Mouse (Mus musculus): ENCODE measurements around the gene Dab1.

Dab1 gene

GRCm38 (mm10) chr4:104269422-104270172, 650.4 kb downstream of the Dab1 start:
- DNase-seq (ENCODE audit: low spot score) = no peak

DNA sequence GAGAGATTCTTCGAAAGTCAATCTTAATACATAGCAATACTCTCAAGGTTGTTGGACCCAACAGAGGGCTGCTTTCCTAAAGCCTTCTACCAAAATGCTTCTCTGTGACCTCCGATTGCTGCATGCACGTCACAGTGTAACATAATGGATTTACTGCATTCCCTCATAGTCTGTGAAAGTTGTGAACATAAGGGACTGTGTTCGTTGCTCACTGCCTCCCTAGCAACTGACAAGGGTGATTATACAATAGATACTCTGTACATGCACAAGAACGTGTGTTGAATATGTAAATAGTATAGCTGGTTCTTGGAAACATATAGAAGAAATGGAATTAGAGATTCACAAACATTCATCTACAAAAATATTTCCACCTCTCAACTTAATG, 651.0 kb downstream of the Dab1 start:
- DNase-seq (ENCODE audit: low spot score) = no peak

DNA sequence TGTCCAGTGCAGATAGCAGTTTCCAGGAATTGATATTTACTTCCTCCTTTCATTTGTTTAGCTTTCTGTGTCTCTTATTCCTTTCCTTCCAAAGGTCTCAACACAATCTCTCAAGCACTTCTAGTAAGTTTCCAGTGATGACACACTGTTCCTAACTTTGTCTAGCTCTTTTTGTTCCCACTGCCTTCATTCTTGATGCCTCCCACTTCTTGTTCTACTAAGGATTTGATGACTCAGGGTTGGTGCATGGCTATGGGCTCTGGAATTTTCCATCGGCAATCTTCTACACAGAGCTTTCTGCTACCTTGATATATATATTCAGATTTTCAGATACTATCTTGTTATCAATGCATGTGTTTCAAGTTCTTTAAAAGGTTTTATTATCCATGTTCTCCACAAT, 656.1 kb downstream of the Dab1 start:
- DNase-seq (ENCODE audit: low spot score) = no peak

DNA sequence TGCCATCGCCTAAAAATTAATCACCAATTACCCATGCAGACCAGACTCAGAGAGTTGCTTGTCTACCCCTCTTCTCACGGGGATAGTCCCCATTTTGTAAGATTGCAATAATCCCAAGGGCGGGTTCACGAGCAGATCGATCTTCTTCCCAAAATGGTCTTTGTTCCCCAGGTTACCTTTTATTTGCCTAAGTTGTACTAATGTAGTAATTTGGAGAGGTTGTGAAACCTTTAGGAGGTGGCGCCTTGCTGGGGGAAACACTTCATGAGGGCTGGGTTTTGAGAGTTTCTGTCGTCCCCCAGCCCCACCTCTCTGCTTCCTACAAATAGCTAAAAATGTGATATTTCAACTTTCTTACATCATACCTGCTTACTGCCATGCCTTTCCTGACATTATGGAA, 657.8 kb downstream of the Dab1 start:
- no peak for DNase-seq (ENCODE audit: low spot score)

DNA sequence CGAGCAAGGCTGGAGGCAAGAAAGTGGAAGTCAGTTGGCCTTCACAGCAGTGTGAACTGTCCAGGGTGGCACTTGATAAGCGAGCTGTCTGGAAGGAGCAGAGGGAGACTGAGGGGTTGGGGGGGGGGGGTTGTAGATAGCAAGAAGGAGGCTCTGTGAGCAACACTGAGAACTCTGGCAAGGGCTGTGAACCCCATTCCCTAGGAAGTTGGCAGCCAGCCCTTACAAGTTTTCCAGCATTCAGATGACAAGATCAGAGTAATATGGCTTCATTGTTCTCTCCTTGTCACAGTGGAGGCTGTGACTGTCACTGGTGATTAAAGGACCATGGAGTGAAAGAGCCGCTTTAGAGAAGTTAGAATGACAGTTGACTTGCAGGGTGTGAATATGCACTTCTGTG, 662.4 kb downstream of the Dab1 start:
- no peak for DNase-seq (ENCODE audit: low spot score)

- DNase-seq (ENCODE audit: low spot score) = no peak
Observed at GRCm38 (mm10) chr4:104283906-104284305, 664.7 kb downstream of the Dab1 start.

DNA sequence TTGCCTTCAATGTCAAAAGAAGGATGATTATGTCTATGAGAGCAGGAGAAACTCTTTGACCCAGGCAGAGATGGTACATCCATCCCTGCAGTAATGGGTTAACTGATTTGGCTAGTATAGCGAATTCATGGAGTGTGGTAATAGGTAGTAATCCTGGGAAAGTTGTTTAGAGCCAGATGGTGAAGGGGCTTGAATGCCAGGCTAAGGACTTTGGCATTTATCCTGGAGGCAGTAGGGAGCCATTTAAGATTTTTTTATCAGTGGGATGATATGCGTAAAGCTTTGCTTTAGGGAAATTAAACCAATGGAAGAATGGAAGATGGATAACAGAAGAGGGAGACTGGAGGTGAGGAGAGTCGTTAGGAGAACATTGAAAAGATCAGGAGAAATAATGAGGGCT, 669.2 kb downstream of the Dab1 start:
- no peak for DNase-seq (ENCODE audit: low spot score)

DNA sequence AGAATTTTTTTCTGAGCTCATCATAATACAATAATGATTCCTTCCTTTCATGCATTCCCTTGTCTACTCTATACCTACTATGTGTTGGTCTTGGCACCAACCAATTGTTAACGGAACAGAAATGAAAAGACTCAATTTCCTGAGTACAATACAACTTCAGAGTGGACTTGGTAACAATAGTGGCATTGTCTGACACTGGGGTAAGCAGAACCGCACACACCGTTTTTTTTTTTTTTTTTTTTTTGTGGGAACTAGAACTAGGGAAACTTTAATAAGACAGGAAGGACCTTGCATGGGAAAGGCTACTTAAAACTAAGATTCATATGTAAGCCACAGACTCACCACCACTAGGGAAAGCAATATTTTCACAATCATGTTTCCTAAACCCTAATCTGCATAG, 682.6 kb downstream of the Dab1 start:
- no peak for DNase-seq (ENCODE audit: low spot score)

DNA sequence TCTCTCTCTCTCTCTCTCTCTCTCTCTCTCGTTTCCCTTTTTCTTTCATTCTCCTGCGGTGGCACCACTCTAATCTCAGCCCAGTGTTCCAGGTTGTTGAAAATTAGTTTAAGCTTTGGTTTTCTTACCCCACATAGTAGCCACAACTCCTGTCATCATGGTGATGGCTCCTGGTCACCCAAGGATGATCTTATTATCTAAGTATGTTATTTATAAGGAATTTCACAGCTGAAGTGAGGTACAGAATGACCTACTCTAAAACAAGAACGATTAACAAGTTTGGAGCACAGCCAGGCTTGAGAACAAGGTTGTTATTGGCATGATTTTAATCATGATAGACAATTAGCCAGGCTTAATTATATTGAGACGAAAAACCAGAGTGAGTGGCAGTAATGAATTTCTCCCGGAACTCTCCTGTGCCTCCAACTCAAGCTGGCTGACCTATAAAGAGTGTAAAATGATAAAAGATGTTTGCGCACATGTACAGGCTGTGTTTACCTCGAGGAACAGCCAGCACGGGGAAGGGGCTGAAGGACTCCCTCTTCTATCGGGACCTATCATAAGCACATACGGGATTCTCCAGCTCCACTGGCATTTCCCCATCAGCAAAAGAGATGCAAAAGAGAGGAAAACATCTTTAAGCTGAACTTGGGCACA, 684.0 kb downstream of the Dab1 start:
- DNase-seq (ENCODE audit: low spot score) = no peak

GRCm38 (mm10) chr4:104307781-104308180, 688.6 kb downstream of the Dab1 start:
- no peak for DNase-seq (ENCODE audit: low spot score)

- no peak for DNase-seq (ENCODE audit: low spot score)
Observed at GRCm38 (mm10) chr4:104326221-104326620, 707.1 kb downstream of the Dab1 start.

DNA sequence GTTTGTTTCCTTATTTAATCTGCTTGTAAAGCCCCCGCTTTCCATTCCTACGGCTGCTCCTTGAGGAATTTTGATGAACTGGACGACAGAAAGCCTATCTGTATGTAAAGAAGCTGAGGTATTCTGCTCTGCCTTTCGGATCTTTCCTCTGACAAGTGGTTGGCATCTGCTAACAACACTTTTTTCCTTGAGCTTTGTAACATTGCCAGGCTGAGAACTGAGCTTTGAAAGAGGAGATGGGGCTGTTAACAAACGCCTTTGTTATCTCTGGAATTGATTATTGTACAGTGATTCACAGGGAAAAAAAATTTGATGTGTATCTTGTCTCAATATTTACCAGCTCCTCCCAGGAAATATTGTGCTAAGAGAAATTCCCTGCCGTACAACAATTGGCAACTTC, 712.7 kb downstream of the Dab1 start:
- no peak for DNase-seq (ENCODE audit: low spot score)

DNA sequence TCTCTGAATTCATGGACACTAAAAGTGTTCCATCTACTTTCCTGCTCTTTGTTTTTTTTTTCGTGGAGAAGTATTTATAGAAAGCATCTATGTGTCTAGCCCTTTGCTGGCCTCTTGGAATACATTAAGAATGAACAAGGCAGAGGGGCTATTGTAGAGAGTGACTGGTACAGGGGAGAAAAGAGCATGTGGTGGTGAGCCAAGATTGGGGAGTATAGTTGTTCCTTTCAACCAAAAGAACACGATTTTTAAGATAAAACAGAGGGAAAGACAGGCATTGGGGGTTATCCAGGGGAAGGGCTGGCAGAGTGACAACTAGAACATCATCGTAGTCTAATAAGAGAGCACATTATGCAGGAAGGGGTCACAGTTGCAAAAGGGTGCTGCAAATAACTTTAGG, 713.2 kb downstream of the Dab1 start:
- DNase-seq (ENCODE audit: low spot score) = no peak

- DNase-seq (ENCODE audit: low spot score) = no peak
Observed at GRCm38 (mm10) chr4:104337279-104337678, 718.1 kb downstream of the Dab1 start.

GRCm38 (mm10) chr4:104338382-104338781, 719.2 kb downstream of the Dab1 start:
- no peak for DNase-seq (ENCODE audit: low spot score)

DNA sequence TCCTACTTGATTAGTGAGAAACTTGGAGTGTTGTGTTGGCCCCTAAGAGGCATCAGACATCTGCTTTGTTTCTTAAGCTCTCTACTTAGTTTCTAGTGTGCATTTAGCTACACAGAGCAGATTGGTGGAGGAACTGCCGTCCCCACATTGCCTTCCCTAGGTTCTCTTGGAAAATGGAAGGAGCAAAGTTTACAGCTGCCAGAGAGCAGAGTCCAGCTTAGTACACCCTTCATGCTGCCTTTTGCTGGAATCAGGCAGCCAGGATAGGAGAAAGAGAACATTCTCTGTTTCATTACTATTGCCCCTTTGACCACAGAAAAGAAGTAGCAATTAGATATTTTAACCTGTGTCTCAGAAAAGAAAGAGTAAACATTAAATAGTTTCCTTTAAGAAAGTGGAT, 742.2 kb downstream of the Dab1 start:
- no peak for DNase-seq (ENCODE audit: low spot score)

GRCm38 (mm10) chr4:104366491-104366890, 747.3 kb downstream of the Dab1 start:
- no peak for DNase-seq (ENCODE audit: low spot score)

DNA sequence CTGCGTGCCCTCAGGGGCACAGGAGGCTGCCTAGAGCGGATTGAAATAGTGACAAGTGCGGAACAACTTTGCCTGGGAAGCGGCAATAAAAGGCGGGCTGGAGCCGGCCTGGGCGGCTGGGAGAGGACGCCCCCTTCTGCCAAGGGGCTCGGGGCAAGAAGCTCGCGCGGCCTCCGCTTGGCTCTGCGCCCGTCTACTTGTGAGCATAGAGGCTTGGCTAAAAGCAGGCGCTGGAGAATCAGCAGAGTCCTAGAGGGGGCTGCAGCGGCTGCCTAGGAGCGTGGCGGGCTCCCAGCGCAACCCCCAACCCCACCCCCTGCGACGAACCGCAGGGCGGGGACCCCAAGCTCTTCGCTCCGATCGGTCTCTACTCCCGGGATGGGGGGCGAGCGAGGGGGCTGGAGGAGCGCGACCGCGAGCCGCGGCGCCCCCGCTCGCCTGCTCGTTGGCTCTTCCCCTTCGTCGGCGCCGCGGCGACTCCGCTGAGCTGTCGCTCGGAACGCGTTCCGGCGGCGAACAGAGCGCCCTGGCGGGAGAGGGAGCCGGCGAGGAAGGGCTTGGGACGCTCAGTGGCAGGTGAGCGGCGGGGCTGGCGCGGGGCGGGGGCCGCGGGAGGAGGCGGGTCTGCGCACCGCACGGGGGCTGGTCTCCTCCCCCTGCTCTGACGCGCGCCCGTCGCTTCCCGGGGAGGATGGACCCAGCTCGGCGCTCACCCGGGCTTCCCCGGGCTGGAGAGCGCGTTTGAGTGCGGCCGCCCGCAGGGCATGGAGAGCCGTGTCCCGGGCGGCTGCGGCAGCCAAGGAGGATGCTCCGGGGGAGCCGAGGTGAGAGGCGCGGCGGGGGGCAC, 748.0 kb downstream of the Dab1 start:
- no peak for DNase-seq (ENCODE audit: low spot score)

DNA sequence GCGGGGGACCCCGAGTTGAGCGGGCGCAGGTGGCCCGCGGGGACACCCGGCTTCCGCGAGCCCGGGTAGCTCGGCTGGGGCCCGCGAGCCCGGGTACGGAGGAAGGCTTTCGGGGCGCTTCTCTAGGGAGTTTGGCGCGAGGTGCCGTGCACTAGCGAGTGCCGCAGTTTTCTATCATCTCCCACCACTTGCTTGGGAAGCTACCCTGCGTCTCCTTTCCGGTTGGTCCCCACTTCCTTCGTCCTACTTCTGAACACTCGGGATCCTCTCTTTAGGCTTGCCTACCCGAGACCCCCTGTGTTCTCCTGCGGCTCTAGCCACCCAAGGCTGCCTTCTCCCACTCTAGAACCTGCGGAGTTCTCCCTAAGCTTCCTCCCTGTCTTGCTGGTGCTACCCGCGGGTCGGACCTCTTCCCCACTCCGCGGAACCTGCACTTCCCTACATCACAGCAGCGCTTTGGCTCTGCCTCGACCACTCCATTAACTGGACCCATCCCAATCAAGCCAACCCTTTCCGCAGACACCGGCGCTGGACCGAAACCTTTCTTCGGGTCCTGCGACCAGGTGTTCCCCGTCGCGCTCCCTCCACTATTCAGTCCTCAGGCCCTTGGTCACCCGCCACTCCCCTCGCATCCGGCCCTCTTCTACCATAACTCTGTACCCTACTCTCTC, 748.7 kb downstream of the Dab1 start:
- no peak for DNase-seq (ENCODE audit: low spot score)

DNA sequence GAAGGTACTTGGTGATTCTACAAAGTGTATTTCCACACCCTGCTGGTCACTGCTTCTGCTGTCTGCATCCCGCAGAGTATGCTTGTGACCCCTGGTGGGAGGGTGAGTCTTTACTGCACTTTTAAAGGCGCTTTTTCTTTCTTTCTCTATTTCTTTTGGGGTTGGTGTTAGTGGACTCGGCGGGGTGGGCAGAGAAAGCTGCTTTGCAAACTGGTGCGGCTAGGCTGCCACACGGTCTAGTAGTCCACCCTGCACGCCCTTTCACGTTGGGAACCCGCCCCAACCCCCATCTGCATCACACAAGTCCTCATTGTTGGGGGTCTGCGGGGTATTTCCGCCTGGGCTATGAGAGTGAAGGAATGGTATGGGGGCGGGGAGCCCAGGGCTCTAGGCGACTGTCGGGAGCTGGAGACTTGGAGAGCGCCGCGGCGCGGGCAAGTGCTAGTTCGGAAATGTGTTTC, 749.4 kb downstream of the Dab1 start:
- no peak for DNase-seq (ENCODE audit: low spot score)

DNA sequence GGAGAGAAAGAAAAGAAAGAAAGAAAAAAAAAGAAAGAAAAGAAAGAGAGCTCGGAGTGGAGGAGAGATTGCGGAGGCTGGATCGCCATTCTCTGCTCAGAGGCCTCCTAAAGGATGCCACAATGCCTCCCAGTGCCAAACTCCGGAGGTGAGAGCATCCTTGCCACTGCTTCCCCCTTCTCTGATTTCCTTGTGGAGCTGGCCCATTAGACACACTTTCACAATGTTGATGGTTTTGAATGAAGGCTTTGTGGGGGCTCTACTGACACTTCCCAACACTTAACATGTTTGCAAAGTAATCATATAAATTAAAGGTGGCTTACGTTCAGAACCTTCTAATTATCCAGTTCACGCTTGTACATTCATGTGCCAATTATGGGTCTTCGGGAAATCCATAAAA, 749.9 kb downstream of the Dab1 start:
- DNase-seq (ENCODE audit: low spot score) = no peak

DNA sequence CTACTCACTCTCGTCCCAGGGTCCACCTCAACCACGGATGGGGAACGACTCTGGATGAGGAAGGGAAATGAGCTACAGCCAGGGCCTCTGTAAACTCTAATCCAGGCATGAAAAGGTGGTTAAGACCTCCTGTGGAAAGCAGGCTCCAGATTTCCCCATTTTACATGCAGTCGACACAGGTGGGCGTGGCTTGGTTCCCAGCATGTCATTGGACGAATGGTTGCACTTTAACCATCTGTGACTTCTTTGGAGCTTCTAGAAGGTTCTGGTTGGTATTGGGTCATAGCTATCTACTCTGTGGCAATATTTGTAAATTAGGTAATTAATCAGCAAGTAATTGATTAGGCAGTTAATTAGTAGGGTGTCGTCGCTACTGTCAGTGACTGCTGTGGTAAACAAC, 752.0 kb downstream of the Dab1 start:
- no peak for DNase-seq (ENCODE audit: low spot score)

All from c-Kit-positive CD71-positive TER-119-positive erythroid progenitor cells, embryonic 14.5 days (primary cell).